Mouse (Mus musculus) neural tube, embryonic 11.5 days (tissue): ENCODE data around the gene Gm9945. TPM values are rescaled to one million over a fixed set of nuclear protein-coding genes. Genes with fewer than 3 reads are reported as not detected.

Source experiments
- ATAC-seq: fragments of 200-750 bp; cut with Nextera tagmentation; 2 replicates; pipeline ENCODE4 v1.8.0; 2017; ENCODE audit warnings: moderate number of reproducible peaks, mild to moderate bottlenecking, moderate TSS enrichment, moderate library complexity; ENCODE audit not compliant: insufficient read depth, low FRiP score, low TSS enrichment
- DNase-seq: peaks from one replicate; pipeline ENCODE4 v3.0.0-alpha.2; 2015; ENCODE audit warnings: low spot score
- H3K27ac ChIP-seq: fragments of 300-500 bp; sonication (generic); 2 replicates; pipeline ENCODE4 v1.5.1; 2014; ENCODE audit warnings: low read depth, mild to moderate bottlenecking, low read length
- H3K27me3 ChIP-seq: fragments of 300-500 bp; sonication (generic); 2 replicates; pipeline ENCODE4 v1.6.1; 2014; ENCODE audit warnings: mild to moderate bottlenecking, low read length, mixed read lengths; ENCODE audit not compliant: control insufficient read depth, insufficient read depth
- H3K36me3 ChIP-seq: fragments of 300-500 bp; sonication (generic); 2 replicates; pipeline ENCODE4 v1.6.1; 2014; ENCODE audit warnings: mild to moderate bottlenecking, low read length, moderate library complexity, mixed read lengths; ENCODE audit not compliant: control insufficient read depth, insufficient read depth
- H3K4me1 ChIP-seq: fragments of 300-500 bp; sonication (generic); 2 replicates; pipeline ENCODE4 v1.6.1; 2014; ENCODE audit warnings: low read length, mixed read lengths; ENCODE audit not compliant: control insufficient read depth, insufficient read depth
- H3K4me2 ChIP-seq: fragments of 300-500 bp; sonication (generic); 2 replicates; pipeline ENCODE4 v1.6.1; 2014; ENCODE audit warnings: low read depth, mild to moderate bottlenecking, moderate library complexity
- H3K4me3 ChIP-seq: fragments of 300-500 bp; sonication (generic); 2 replicates; pipeline ENCODE4 v1.5.1; 2014; ENCODE audit warnings: low read depth, low read length
- H3K9ac ChIP-seq: fragments of 300-500 bp; sonication (generic); 2 replicates; pipeline ENCODE4 v1.6.1; 2014; ENCODE audit warnings: mild to moderate bottlenecking, low read length
- H3K9me3 ChIP-seq: fragments of 300-500 bp; sonication (generic); 2 replicates; pipeline ENCODE4 v1.6.1; 2016; ENCODE audit warnings: low read length; ENCODE audit not compliant: control insufficient read depth
- WGBS: fragments of 180-500 bp; shearing (Covaris S2); extraction: QIAGEN DNeasy Blood & Tissue Kit; methylation state at CpG from one replicate; pipeline ENCODE4 v1.1.7; 2014; 5-methylcytosine and 5-hydroxymethylcytosine counted together
- polyA plus RNA-seq: library from polyadenylated mRNA; unstranded; fragments of >200 nt; fragmentation: Nextera tagmentation; extraction: Ambion mirVana; gene quantifications from 2 replicates; pipeline ENCODE4 v1.2.1, GENCODE M21; 2014

Gene Gm9945
- polyA plus RNA-seq, 1 experiment from 2014 or later, result not detected

DNA sequence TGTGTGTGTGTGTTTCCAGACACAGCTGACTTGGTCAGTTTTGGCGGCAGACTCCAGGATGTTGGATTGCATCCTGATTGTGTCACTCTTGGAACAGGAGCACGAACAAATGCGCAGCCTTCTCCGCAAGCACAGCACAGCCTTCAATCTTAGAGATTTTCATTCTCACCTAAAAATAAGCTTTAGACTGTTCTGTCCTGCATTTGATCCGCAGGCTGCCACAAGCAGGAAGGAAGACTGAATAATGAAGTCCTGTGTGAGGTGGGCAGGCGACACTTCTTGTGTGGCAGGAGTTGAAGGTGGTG lies 49.2 kb downstream of the Gm9945 start:
- WGBS, result 76% methylated on average over 6 of the region's 6 CpGs
- H3K9ac ChIP-seq, result no peak overlapping the region
- ATAC-seq, result no peak

DNA sequence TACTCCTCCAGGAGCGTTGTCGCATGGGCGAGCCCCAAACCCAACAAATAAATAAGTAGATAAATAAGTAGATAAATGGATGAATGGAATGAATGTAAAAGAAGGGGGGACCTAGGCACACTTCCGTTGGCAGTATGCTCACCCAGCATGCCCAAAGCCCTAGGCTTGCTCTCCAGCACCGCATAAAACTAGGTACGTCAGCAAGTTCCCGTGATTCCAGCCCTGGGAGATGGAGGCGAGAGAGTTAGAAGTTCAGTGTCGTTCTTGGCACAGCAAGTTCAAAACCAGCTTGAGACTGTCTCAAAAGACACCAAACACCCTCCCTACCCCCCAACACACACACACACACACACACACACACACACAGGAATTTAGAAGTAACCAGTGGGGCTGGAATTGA lies 50.0 kb downstream of the Gm9945 start:
- H3K4me3 ChIP-seq, result no peak overlapping the region
- H3K27me3 ChIP-seq, result no peaks in the 10 kb centered on the region
- no peak overlapping the region for H3K9ac ChIP-seq
- no peak for DNase-seq
- 87% methylated on average over 9 of the region's 9 CpGs for WGBS
- no peaks in the 10 kb centered on the region for H3K4me1 ChIP-seq
- no peak overlapping the region for H3K27ac ChIP-seq
- no peak for ATAC-seq
- H3K9me3 ChIP-seq, result no peaks in the 10 kb centered on the region
- H3K4me2 ChIP-seq, result no peak overlapping the region
- H3K36me3 ChIP-seq, result peaks cover 7% of the 10 kb centered on the region; the same call in 1 of the 2 replicates

More for the DNA sequence above, 49.2 kb downstream of the Gm9945 start:
- Histone ChIP-seq H3K9me3 (no peaks in the 10 kb centered on the region), H3K27me3 (no peaks in the 10 kb centered on the region), H3K4me1 (no peaks in the 10 kb centered on the region), H3K4me3 (no peak overlapping the region), H3K4me2 (no peak overlapping the region), H3K27ac (no peak overlapping the region), H3K36me3 (no peaks in the 10 kb centered on the region)
- DNase-seq, result no peak

Other genes starting within 250 kb of the Gm9945 start
- 109 and 115 TPM in 2 replicates for gene Hspa4, start 179.7 kb upstream of the Gm9945 start, polyA plus RNA-seq
- gene Zcchc10, start 155.5 kb upstream of the Gm9945 start, polyA plus RNA-seq, result 24.8 and 28.5 TPM in 2 replicates
- 39.7 and 47.8 TPM in 2 replicates for gene Aff4, start 129.3 kb upstream of the Gm9945 start, polyA plus RNA-seq
- not detected in 2 replicates for gene Leap2, start 57.0 kb upstream of the Gm9945 start, polyA plus RNA-seq
- gene Uqcrq, start 49.3 kb upstream of the Gm9945 start, polyA plus RNA-seq, result 559 and 570 TPM in 2 replicates
- 2.6 and 2.7 TPM in 2 replicates for gene Gdf9, start 49.1 kb upstream of the Gm9945 start, polyA plus RNA-seq
- not detected in 2 replicates for gene Gm10447, start 23.1 kb upstream of the Gm9945 start, polyA plus RNA-seq
- gene Shroom1, start 23.0 kb upstream of the Gm9945 start, polyA plus RNA-seq, result 1.5 and 3.1 TPM in 2 replicates
- gene Gm9837, start 9.7 kb upstream of the Gm9945 start, polyA plus RNA-seq, result not detected in 2 replicates
- 0.12 and 0.17 TPM in 2 replicates for gene Sowaha, start 108 bp downstream of the Gm9945 start, polyA plus RNA-seq
- gene Sept8, start 39.1 kb downstream of the Gm9945 start, polyA plus RNA-seq, result 21.5 and 21.8 TPM in 2 replicates
- gene Kif3a, start 87.2 kb downstream of the Gm9945 start, polyA plus RNA-seq, result 95.4 and 108 TPM in 2 replicates
- 2.5 and 4.0 TPM in 2 replicates for gene Il4, start 138.5 kb downstream of the Gm9945 start, polyA plus RNA-seq
- gene Il13, start 154.5 kb downstream of the Gm9945 start, polyA plus RNA-seq, result not detected in 2 replicates
- 17.3 and 18.5 TPM in 2 replicates for gene Rad50, start 227.2 kb downstream of the Gm9945 start, polyA plus RNA-seq
- gene Il5, start 240.6 kb downstream of the Gm9945 start, polyA plus RNA-seq, result not detected in 2 replicates